Mouse (Mus musculus): ENCODE results near the gene Lrp10.

GRCm38 (mm10) chr14:54416229-54416775 is 47.6 kb upstream of the Lrp10 start:
- TF ChIP-seq CTCF (conservative IDR thresholded peaks at IDR 0.05; ENCODE audit: insufficient read depth, insufficient read length, low read depth, low read length) (no peak), POLR2A (IDR thresholded peaks at IDR 0.05; ENCODE audit: low read depth, low read length) (no peak)

Measured in kidney, adult 2 months (tissue).